Comparison of ENCODE assay signal across 26 mouse cellular contexts in genomic region chr6:52841611-52842010, GRCm38 (mm10).
DNase-seq lines count a peak whose midpoint lies in the region; ATAC-seq and TF ChIP-seq lines count a peak whose summit lies in the region.
"Had no signal": no experiment of that assay in that cellular context is flagged by ENCODE, and none has a peak within 500 bp of the region (broad histone marks: within the 10 kb centered on the region; RNA-seq: fewer than 3 reads in every experiment).

No protein-coding gene starts in this region.

- DNase-seq in embryonic facial prominence, embryonic 14.5 days (ENCODE audit: low spot score) = no peak
- DNase-seq in embryonic facial prominence, embryonic 10.5 days (ENCODE audit: low spot score) = no peak
- no peak for DNase-seq in heart, adult 2 months
- peak; percentile 5 for DNase-seq in splenic B cell, adult 2 months (ENCODE audit: low read depth, low spot score)
- no peak for DNase-seq in layer of hippocampus, adult 18-20 months (ENCODE audit: low spot score in 2 of 2)
- DNase-seq: adrenal gland, postnatal 10 days; cerebellum, adult 8-10 months; cerebellum, postnatal 25 days; gastrocnemius, postnatal 25 days; heart, adult 11 months; kidney, adult 18-20 months; kidney, postnatal 4 days; layer of hippocampus, postnatal 36 days; left cerebral cortex, postnatal 4 days; lung, postnatal 36 days had no signal

- H3K36me3 ChIP-seq in embryonic facial prominence, embryonic 14.5 days (ENCODE audit: control insufficient read depth, insufficient read depth, low read length) = no peaks in the 10 kb centered on the region
- H3K36me3 ChIP-seq in embryonic facial prominence, embryonic 10.5 days (replicated peaks) = no peaks in the 10 kb centered on the region
- H3K36me3 ChIP-seq in heart, embryonic 16.5 days (ENCODE audit: control insufficient read depth, insufficient read depth) = no peaks in the 10 kb centered on the region
- no peaks in the 10 kb centered on the region for H3K36me3 ChIP-seq in heart, adult 2 months (ENCODE audit: control insufficient read depth, insufficient read depth, low read length)
- H3K36me3 ChIP-seq in splenic B cell, adult 2 months (ENCODE audit: control insufficient read depth, insufficient read depth, low read length, poor library complexity, severe bottlenecking) = no peaks in the 10 kb centered on the region
- H3K36me3 ChIP-seq: midbrain, embryonic 13.5 days; neural tube, embryonic 13.5 days; stomach, embryonic 15.5 days had no signal

- H3K4me1 ChIP-seq in embryonic facial prominence, embryonic 14.5 days (ENCODE audit: control insufficient read depth, insufficient read depth, low read length) = peaks cover 28% of the 10 kb centered on the region
- peaks cover 33% of the 10 kb centered on the region for H3K4me1 ChIP-seq in embryonic facial prominence, embryonic 10.5 days
- peaks cover 20% of the 10 kb centered on the region for H3K4me1 ChIP-seq in heart, embryonic 16.5 days (ENCODE audit: control insufficient read depth, insufficient read depth, low read length)
- H3K4me1 ChIP-seq in heart, adult 2 months (ENCODE audit: control insufficient read depth, insufficient read depth, low read length) = peaks cover 1% of the 10 kb centered on the region
- H3K4me1 ChIP-seq: stomach, embryonic 15.5 days had no signal

- H3K27ac ChIP-seq in embryonic facial prominence, embryonic 14.5 days (replicated peaks; ENCODE audit: low read depth, low read length) = peak overlapping the region; percentile 39; the same call in 1 of the 2 replicates
- no peak overlapping the region for H3K27ac ChIP-seq in embryonic facial prominence, embryonic 10.5 days (replicated peaks)
- peak overlapping the region; percentile 22 for H3K27ac ChIP-seq in heart, embryonic 16.5 days (ENCODE audit: low read length)
- H3K27ac ChIP-seq in heart, adult 2 months = no peak overlapping the region
- H3K27ac ChIP-seq: kidney, postnatal 0 days; neural tube, embryonic 13.5 days; stomach, embryonic 15.5 days had no signal

- no peak for ATAC-seq in embryonic facial prominence, embryonic 14.5 days (ENCODE audit: low read depth)
- ATAC-seq in heart, embryonic 16.5 days (replicated peaks; ENCODE audit: extremely low read depth, insufficient read depth, low FRiP score) = no peak
- peak; percentile 73 for ATAC-seq in erythroblast, adult 5-6 weeks (replicated peaks; ENCODE audit: low FRiP score, poor library complexity, severe bottlenecking)
- ATAC-seq: hindbrain, embryonic 16.5 days; Patski had no signal

- WGBS in embryonic facial prominence, embryonic 14.5 days = 71% methylated on average over 2 of the region's 2 CpGs
- 89% methylated on average over 2 of the region's 2 CpGs for WGBS in embryonic facial prominence, embryonic 10.5 days
- WGBS in heart, embryonic 16.5 days = 63% methylated on average over 2 of the region's 2 CpGs
- WGBS in heart, adult 2 months = 75% methylated on average over 2 of the region's 2 CpGs

- no peak for TF ChIP-seq CTCF in heart, adult 2 months (IDR thresholded peaks at IDR 0.05)

- no peaks in the 10 kb centered on the region for H3K9me3 ChIP-seq in embryonic facial prominence, embryonic 14.5 days (ENCODE audit: control insufficient read depth, low read length)
- H3K9me3 ChIP-seq in embryonic facial prominence, embryonic 10.5 days = no peaks in the 10 kb centered on the region
- H3K9me3 ChIP-seq in heart, embryonic 16.5 days (replicated peaks; ENCODE audit: control insufficient read depth, low read length) = no peaks in the 10 kb centered on the region
- H3K9me3 ChIP-seq: megakaryocyte, embryonic 14.5 days; midbrain, embryonic 13.5 days; neural tube, embryonic 13.5 days; stomach, embryonic 15.5 days had no signal

- no peak overlapping the region for H3K4me3 ChIP-seq in embryonic facial prominence, embryonic 14.5 days (ENCODE audit: low read depth, low read length)
- H3K4me3 ChIP-seq in embryonic facial prominence, embryonic 10.5 days = no peak overlapping the region
- no peak overlapping the region for H3K4me3 ChIP-seq in heart, embryonic 16.5 days (ENCODE audit: low read length)
- H3K4me3 ChIP-seq in heart, adult 2 months = no peak overlapping the region
- H3K4me3 ChIP-seq: megakaryocyte, embryonic 14.5 days; midbrain, embryonic 13.5 days; neural tube, embryonic 13.5 days; stomach, embryonic 15.5 days had no signal

- no peaks in the 10 kb centered on the region for H3K79me2 ChIP-seq in heart, adult 2 months (replicated peaks; ENCODE audit: control insufficient read depth, insufficient read depth, low read length)

- H3K4me2 ChIP-seq in embryonic facial prominence, embryonic 14.5 days (ENCODE audit: low read depth, low read length) = no peak overlapping the region
- no peak overlapping the region for H3K4me2 ChIP-seq in heart, embryonic 16.5 days (ENCODE audit: low read depth, low read length)
- H3K4me2 ChIP-seq: liver, embryonic 11.5 days; midbrain, embryonic 13.5 days; neural tube, embryonic 13.5 days; stomach, embryonic 15.5 days had no signal

- TF ChIP-seq EP300 in heart, adult 2 months (IDR thresholded peaks at IDR 0.05; ENCODE audit: insufficient read depth, low read depth, low read length) = no peak

- TF ChIP-seq POLR2A in heart, adult 2 months (IDR thresholded peaks at IDR 0.05; ENCODE audit: insufficient read depth, low read depth, low read length) = no peak

- intact Hi-C loops in heart, adult 2 months (cut with DNase I) = no loop called here

- no peaks in the 10 kb centered on the region for H3K27me3 ChIP-seq in embryonic facial prominence, embryonic 14.5 days (replicated peaks; ENCODE audit: control insufficient read depth, insufficient read depth, low read length)
- H3K27me3 ChIP-seq in embryonic facial prominence, embryonic 10.5 days (replicated peaks; ENCODE audit: low read depth, poor library complexity, severe bottlenecking) = peaks cover 19% of the 10 kb centered on the region
- no peaks in the 10 kb centered on the region for H3K27me3 ChIP-seq in heart, embryonic 16.5 days (ENCODE audit: control insufficient read depth, insufficient read depth, low read length)
- no peaks in the 10 kb centered on the region for H3K27me3 ChIP-seq in heart, adult 2 months (ENCODE audit: control insufficient read depth, insufficient read depth, low read length)
- H3K27me3 ChIP-seq in splenic B cell, adult 2 months (ENCODE audit: control insufficient read depth, insufficient read depth, low read length, poor library complexity, severe bottlenecking) = no peaks in the 10 kb centered on the region
- H3K27me3 ChIP-seq: CH12.LX, Patski had no signal

- H3K9ac ChIP-seq in embryonic facial prominence, embryonic 14.5 days (ENCODE audit: low read depth, low read length) = no peak overlapping the region
- H3K9ac ChIP-seq in heart, embryonic 16.5 days (ENCODE audit: low read length) = no peak overlapping the region
- H3K9ac ChIP-seq in heart, adult 2 months (ENCODE audit: low read depth, low read length) = no peak overlapping the region
- H3K9ac ChIP-seq: midbrain, embryonic 13.5 days; neural tube, embryonic 13.5 days; stomach, embryonic 15.5 days had no signal

Comparison
In these comparisons a context has a peak if more than half of its experiments do, and no peak if none do; other contexts are left out.
1. H3K27ac ChIP-seq: peak in embryonic facial prominence, embryonic 14.5 days (single experiment) and heart, embryonic 16.5 days (single experiment); none in embryonic facial prominence, embryonic 10.5 days (single experiment) and heart, adult 2 months (single experiment).